Mouse (Mus musculus) cerebellum, adult 2 months (tissue): ENCODE results near the gene 4933430I17Rik. TPM values are rescaled to one million over a fixed set of nuclear protein-coding genes. Genes with fewer than 3 reads are reported as not detected.
A peak's percentile ranks its signal among the peaks of the same experiment; 100 is the strongest.

ENCODE experiments used
- DNase-seq, 2 experiments: peaks; one replicate each; pipeline ENCODE4 v3.0.0; 2021
- H3K27ac ChIP-seq: fragments of 200-500 bp; 2 replicates; pipeline ENCODE4 v1.5.1; 2012; ENCODE audit warnings: low read length, control low read depth, inconsistent platforms; ENCODE audit not compliant: insufficient read depth
- H3K27me3 ChIP-seq: fragments of 200-500 bp; 2 replicates; pipeline ENCODE4 v1.6.1; 2012; ENCODE audit warnings: inconsistent platforms, mild to moderate bottlenecking, low read length, moderate library complexity; ENCODE audit not compliant: control insufficient read depth, insufficient read depth
- H3K4me1 ChIP-seq: fragments of 200-500 bp; 2 replicates; pipeline ENCODE4 v1.6.1; 2011; ENCODE audit warnings: low read length; ENCODE audit not compliant: control insufficient read depth, insufficient read depth
- H3K4me3 ChIP-seq: fragments of 200-500 bp; replicated peaks from 2 replicates; pipeline ENCODE3; 2011; ENCODE audit warnings: mild to moderate bottlenecking, low read depth, low read length, control low read depth; ENCODE audit not compliant: insufficient read depth
- CTCF ChIP-seq: fragments of 200-500 bp; IDR thresholded peaks from 2 replicates; pipeline ENCODE4 v1.5.1; 2011; ENCODE audit warnings: low read depth, mild to moderate bottlenecking, control low read depth, low read length, moderate library complexity, borderline replicate concordance; ENCODE audit not compliant: insufficient read depth
- POLR2A ChIP-seq: fragments of 200-500 bp; IDR thresholded peaks from 2 replicates; pipeline ENCODE4 v1.6.1; 2011; ENCODE audit warnings: low read length, control low read depth, borderline replicate concordance; ENCODE audit not compliant: insufficient read depth
- WGBS: fragments of 180-500 bp; shearing (Covaris S2); methylation state at CpG from one replicate; pipeline ENCODE4 v1.1.7; 2018; 5-methylcytosine and 5-hydroxymethylcytosine counted together
- polyA plus RNA-seq: library from polyadenylated mRNA; depleted of rRNA; stranded (reverse); fragments of >200 nt; gene quantifications from 2 replicates; pipeline ENCODE4 v1.2.3, GENCODE M21; 2012

Gene 4933430I17Rik
- polyA plus RNA-seq, 1 experiment = 0.72 TPM

- Histone ChIP-seq H3K27me3 (no peaks in the 10 kb centered on the region), H3K4me1 (peaks cover under 1% of the 10 kb centered on the region), H3K4me3 (no peak overlapping the region), H3K27ac (no peak overlapping the region)
- WGBS = 28% methylated on average over 5 of the region's 5 CpGs
- TF ChIP-seq POLR2A (no peak), CTCF (no peak)
- DNase-seq = no peak
These were observed 16.3 kb upstream of the 4933430I17Rik start for GRCm38 (mm10) chr4:62508839-62509238.

- 44% methylated on average over 11 of the region's 11 CpGs for WGBS
- Histone ChIP-seq H3K27me3 (no peaks in the 10 kb centered on the region), H3K4me3 (no peak overlapping the region), H3K4me1 (peaks cover 5% of the 10 kb centered on the region), H3K27ac (no peak overlapping the region)
- no peak for DNase-seq
- TF ChIP-seq CTCF (no peak), POLR2A (no peak)
These were observed 15.2 kb upstream of the 4933430I17Rik start for GRCm38 (mm10) chr4:62509946-62510345.

GRCm38 (mm10) chr4:62513998-62514506 is 11.1 kb upstream of the 4933430I17Rik start:
- no peak for TF ChIP-seq POLR2A
- no peak for TF ChIP-seq CTCF
- 50% methylated on average over 11 of the region's 11 CpGs for WGBS
- Histone ChIP-seq H3K4me3 (no peak overlapping the region), H3K27me3 (no peaks in the 10 kb centered on the region), H3K4me1 (peaks cover 24% of the 10 kb centered on the region), H3K27ac (no peak overlapping the region)
- no peak for DNase-seq

GRCm38 (mm10) chr4:62514995-62515394 is 10.2 kb upstream of the 4933430I17Rik start:
- Histone ChIP-seq H3K27ac (peak overlapping the region; percentile 95), H3K4me3 (peak overlapping the region; percentile 20), H3K4me1 (peaks cover 24% of the 10 kb centered on the region), H3K27me3 (no peaks in the 10 kb centered on the region)
- no peak for TF ChIP-seq POLR2A
- TF ChIP-seq CTCF = no peak
- 37% methylated on average over 7 of the region's 7 CpGs for WGBS
- DNase-seq = no peak

GRCm38 (mm10) chr4:62515490-62515889 is 9.7 kb upstream of the 4933430I17Rik start:
- TF ChIP-seq CTCF (no peak), POLR2A (no peak)
- Histone ChIP-seq H3K4me1 (peaks cover 24% of the 10 kb centered on the region), H3K27ac (peak overlapping the region; percentile 95), H3K27me3 (no peaks in the 10 kb centered on the region), H3K4me3 (peak overlapping the region; percentile 20)
- WGBS = 16% methylated on average over 3 of the region's 3 CpGs
- peak in 1 of 2 experiments; percentile 66 for DNase-seq

GRCm38 (mm10) chr4:62516079-62516478 is 9.1 kb upstream of the 4933430I17Rik start:
- Histone ChIP-seq H3K27me3 (no peaks in the 10 kb centered on the region), H3K4me3 (peak overlapping the region; percentile 20), H3K4me1 (peaks cover 24% of the 10 kb centered on the region), H3K27ac (peak overlapping the region; percentile 95)
- 6% methylated on average over 2 of the region's 2 CpGs for WGBS
- TF ChIP-seq CTCF (0 out of 2 replicates have a peak, but pooled peaks have one; percentile 1), POLR2A (peak; percentile 39; the same call in 1 of the 2 replicates)
- DNase-seq = peak; percentile 72 to 80

GRCm38 (mm10) chr4:62516579-62516978 is 8.6 kb upstream of the 4933430I17Rik start:
- WGBS = 80% methylated on average over 1 of the region's 1 CpGs
- H3K4me1 ChIP-seq = peaks cover 24% of the 10 kb centered on the region
- H3K4me3 ChIP-seq = peak overlapping the region; percentile 0
- H3K27ac ChIP-seq = peak overlapping the region; percentile 95
- no peak for DNase-seq
- no peak for TF ChIP-seq CTCF
- no peak for TF ChIP-seq POLR2A
- no peaks in the 10 kb centered on the region for H3K27me3 ChIP-seq

GRCm38 (mm10) chr4:62517046-62517445 is 8.1 kb upstream of the 4933430I17Rik start:
- DNase-seq = no peak
- no peak for TF ChIP-seq CTCF
- TF ChIP-seq POLR2A = no peak
- H3K4me3 ChIP-seq = no peak overlapping the region
- H3K27me3 ChIP-seq = no peaks in the 10 kb centered on the region
- peak overlapping the region; percentile 48 for H3K27ac ChIP-seq
- 65% methylated on average over 8 of the region's 8 CpGs for WGBS
- peaks cover 24% of the 10 kb centered on the region for H3K4me1 ChIP-seq
